Mouse (Mus musculus): ENCODE results near the gene Arl15. TPM values are rescaled to one million over a fixed set of nuclear protein-coding genes. Genes with fewer than 3 reads are reported as not detected.
A peak's percentile ranks its signal among the peaks of the same experiment; 100 is the strongest.

Gene Arl15
- polyA plus RNA-seq, 1 experiment from 2014 or later = 11.8 TPM

- H3K9ac ChIP-seq = no peak overlapping the region
- no peak for ATAC-seq (ENCODE audit: insufficient read depth)
- no peaks in the 10 kb centered on the region for H3K9me3 ChIP-seq (ENCODE audit: low read depth, low read length)
- no peak for DNase-seq
- no peak overlapping the region for H3K27ac ChIP-seq (ENCODE audit: low read depth)
- H3K4me3 ChIP-seq (ENCODE audit: low read depth, low read length) = no peak overlapping the region
- 83% methylated on average over 4 of the region's 4 CpGs for WGBS
- no peak for TF ChIP-seq CTCF (IDR thresholded peaks at IDR 0.05; ENCODE audit: low read depth)
- H3K27me3 ChIP-seq (ENCODE audit: insufficient read depth, low read length) = no peaks in the 10 kb centered on the region
- H3K4me1 ChIP-seq (ENCODE audit: insufficient read depth) = no peaks in the 10 kb centered on the region
- no peaks in the 10 kb centered on the region for H3K36me3 ChIP-seq (ENCODE audit: insufficient read depth)
- H3K4me2 ChIP-seq = no peak overlapping the region
Observed at GRCm38 (mm10) chr13:114119816-114120215, 325.5 kb downstream of the Arl15 start.

DNA sequence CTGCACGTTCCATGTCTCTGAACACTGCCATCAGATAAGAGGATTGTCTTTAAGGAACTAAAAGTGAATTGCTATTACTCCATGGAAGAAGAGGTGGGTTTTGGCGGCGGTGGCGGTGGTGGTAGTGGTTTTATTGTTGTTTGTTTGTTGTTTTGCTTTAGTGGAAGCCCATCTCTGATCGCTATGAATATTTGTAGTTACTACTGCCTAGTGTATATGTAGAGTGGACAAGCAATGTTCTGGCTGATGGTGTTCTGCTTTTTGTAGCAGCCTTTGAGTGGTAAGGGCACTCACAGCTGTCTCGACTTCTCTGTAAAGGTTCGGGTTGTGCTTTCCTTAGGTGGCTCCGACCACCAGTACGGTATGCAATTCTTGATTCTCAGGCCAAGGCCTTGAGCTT lies 327.3 kb downstream of the Arl15 start:
- no peak for TF ChIP-seq CTCF (IDR thresholded peaks at IDR 0.05; ENCODE audit: low read depth)
- H3K4me2 ChIP-seq = no peak overlapping the region

GRCm38 (mm10) chr13:114123391-114123790 lies 329.1 kb downstream of the Arl15 start:
- Histone ChIP-seq H3K4me1 (ENCODE audit: insufficient read depth) (no peaks in the 10 kb centered on the region), H3K9me3 (ENCODE audit: low read depth, low read length) (peaks cover 3% of the 10 kb centered on the region; the same call in 1 of the 2 replicates), H3K4me2 (no peak overlapping the region), H3K4me3 (ENCODE audit: low read depth, low read length) (no peak overlapping the region), H3K27me3 (ENCODE audit: insufficient read depth, low read length) (no peaks in the 10 kb centered on the region), H3K9ac (no peak overlapping the region), H3K36me3 (ENCODE audit: insufficient read depth) (no peaks in the 10 kb centered on the region), H3K27ac (ENCODE audit: low read depth) (no peak overlapping the region)
- 78% methylated on average over 3 of the region's 3 CpGs for WGBS
- no peak for ATAC-seq (ENCODE audit: insufficient read depth)
- no peak for DNase-seq
- no peak for TF ChIP-seq CTCF (IDR thresholded peaks at IDR 0.05; ENCODE audit: low read depth)

More for the DNA sequence above, 327.3 kb downstream of the Arl15 start:
- ATAC-seq (ENCODE audit: insufficient read depth) (no peak), DNase-seq (no peak)
- Histone ChIP-seq H3K36me3 (ENCODE audit: insufficient read depth) (no peaks in the 10 kb centered on the region), H3K27ac (ENCODE audit: low read depth) (no peak overlapping the region), H3K4me3 (ENCODE audit: low read depth, low read length) (no peak overlapping the region), H3K27me3 (ENCODE audit: insufficient read depth, low read length) (no peaks in the 10 kb centered on the region), H3K9ac (no peak overlapping the region), H3K9me3 (ENCODE audit: low read depth, low read length) (no peaks in the 10 kb centered on the region), H3K4me1 (ENCODE audit: insufficient read depth) (no peaks in the 10 kb centered on the region)
- 85% methylated on average over 9 of the region's 9 CpGs for WGBS

GRCm38 (mm10) chr13:114124385-114124784 lies 330.1 kb downstream of the Arl15 start:
- Histone ChIP-seq H3K27ac (ENCODE audit: low read depth) (no peak overlapping the region), H3K4me2 (no peak overlapping the region), H3K4me3 (ENCODE audit: low read depth, low read length) (no peak overlapping the region), H3K36me3 (ENCODE audit: insufficient read depth) (no peaks in the 10 kb centered on the region), H3K9me3 (ENCODE audit: low read depth, low read length) (peaks cover 5% of the 10 kb centered on the region; the same call in 1 of the 2 replicates), H3K9ac (no peak overlapping the region), H3K4me1 (ENCODE audit: insufficient read depth) (no peaks in the 10 kb centered on the region), H3K27me3 (ENCODE audit: insufficient read depth, low read length) (no peaks in the 10 kb centered on the region)
- DNase-seq (no peak), ATAC-seq (ENCODE audit: insufficient read depth) (no peak)
- no peak for TF ChIP-seq CTCF (IDR thresholded peaks at IDR 0.05; ENCODE audit: low read depth)
- 87% methylated on average over 10 of the region's 10 CpGs for WGBS

GRCm38 (mm10) chr13:114124991-114125390 lies 330.7 kb downstream of the Arl15 start:
- no peak for DNase-seq

GRCm38 (mm10) chr13:114128366-114128765 lies 334.1 kb downstream of the Arl15 start:
- no peak for DNase-seq
- no peak overlapping the region for H3K4me3 ChIP-seq (ENCODE audit: low read depth, low read length)
- no peaks in the 10 kb centered on the region for H3K27me3 ChIP-seq (ENCODE audit: insufficient read depth, low read length)
- H3K27ac ChIP-seq (ENCODE audit: low read depth) = no peak overlapping the region
- H3K9ac ChIP-seq = no peak overlapping the region
- ATAC-seq (ENCODE audit: insufficient read depth) = no peak
- TF ChIP-seq CTCF (IDR thresholded peaks at IDR 0.05; ENCODE audit: low read depth) = peak; percentile 25; the same call in 1 of the 2 replicates
- no peaks in the 10 kb centered on the region for H3K4me1 ChIP-seq (ENCODE audit: insufficient read depth)
- no peak overlapping the region for H3K4me2 ChIP-seq
- H3K9me3 ChIP-seq (ENCODE audit: low read depth, low read length) = peaks cover 5% of the 10 kb centered on the region; the same call in 1 of the 2 replicates
- 93% methylated on average over 2 of the region's 2 CpGs for WGBS
- no peaks in the 10 kb centered on the region for H3K36me3 ChIP-seq (ENCODE audit: insufficient read depth)

More at GRCm38 (mm10) chr13:114124991-114125390, 330.7 kb downstream of the Arl15 start:
- no peak for ATAC-seq (ENCODE audit: insufficient read depth)
- Histone ChIP-seq H3K4me1 (ENCODE audit: insufficient read depth) (no peaks in the 10 kb centered on the region), H3K27me3 (ENCODE audit: insufficient read depth, low read length) (no peaks in the 10 kb centered on the region), H3K36me3 (ENCODE audit: insufficient read depth) (no peaks in the 10 kb centered on the region), H3K27ac (ENCODE audit: low read depth) (no peak overlapping the region), H3K9me3 (ENCODE audit: low read depth, low read length) (peaks cover 5% of the 10 kb centered on the region; the same call in 1 of the 2 replicates), H3K4me3 (ENCODE audit: low read depth, low read length) (no peak overlapping the region), H3K9ac (no peak overlapping the region), H3K4me2 (no peak overlapping the region)
- 62% methylated on average over 12 of the region's 12 CpGs for WGBS
- no peak for TF ChIP-seq CTCF (IDR thresholded peaks at IDR 0.05; ENCODE audit: low read depth)

DNA sequence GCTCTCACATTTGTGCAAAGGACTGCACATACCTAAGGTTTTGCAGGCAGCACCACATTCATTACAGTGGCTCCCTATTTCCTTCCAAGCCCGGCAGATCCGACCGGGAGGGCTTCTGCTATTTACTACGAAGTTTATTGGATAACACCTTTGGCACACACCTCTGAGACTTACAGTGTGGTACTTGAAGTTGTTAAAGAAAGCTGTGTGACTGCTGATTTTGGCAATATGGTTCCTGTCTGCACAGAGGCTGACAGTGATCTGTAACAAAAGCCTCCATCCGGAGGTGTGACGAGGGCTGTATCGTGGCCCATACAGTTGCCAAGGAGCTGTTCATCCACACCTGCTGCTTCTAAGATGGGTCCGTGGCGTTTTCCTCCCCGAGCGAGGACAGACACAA lies 335.7 kb downstream of the Arl15 start:
- 78% methylated on average over 11 of the region's 11 CpGs for WGBS
- Histone ChIP-seq H3K9me3 (ENCODE audit: low read depth, low read length) (peaks cover 5% of the 10 kb centered on the region; the same call in 1 of the 2 replicates), H3K36me3 (ENCODE audit: insufficient read depth) (no peaks in the 10 kb centered on the region), H3K4me2 (no peak overlapping the region), H3K9ac (no peak overlapping the region), H3K4me1 (ENCODE audit: insufficient read depth) (no peaks in the 10 kb centered on the region), H3K4me3 (ENCODE audit: low read depth, low read length) (no peak overlapping the region), H3K27ac (ENCODE audit: low read depth) (no peak overlapping the region), H3K27me3 (ENCODE audit: insufficient read depth, low read length) (no peaks in the 10 kb centered on the region)
- no peak for DNase-seq
- no peak for ATAC-seq (ENCODE audit: insufficient read depth)
- no peak for TF ChIP-seq CTCF (IDR thresholded peaks at IDR 0.05; ENCODE audit: low read depth)
